Comparison of ENCODE assay signal across 8 mouse cellular contexts in the genomic region with DNA sequence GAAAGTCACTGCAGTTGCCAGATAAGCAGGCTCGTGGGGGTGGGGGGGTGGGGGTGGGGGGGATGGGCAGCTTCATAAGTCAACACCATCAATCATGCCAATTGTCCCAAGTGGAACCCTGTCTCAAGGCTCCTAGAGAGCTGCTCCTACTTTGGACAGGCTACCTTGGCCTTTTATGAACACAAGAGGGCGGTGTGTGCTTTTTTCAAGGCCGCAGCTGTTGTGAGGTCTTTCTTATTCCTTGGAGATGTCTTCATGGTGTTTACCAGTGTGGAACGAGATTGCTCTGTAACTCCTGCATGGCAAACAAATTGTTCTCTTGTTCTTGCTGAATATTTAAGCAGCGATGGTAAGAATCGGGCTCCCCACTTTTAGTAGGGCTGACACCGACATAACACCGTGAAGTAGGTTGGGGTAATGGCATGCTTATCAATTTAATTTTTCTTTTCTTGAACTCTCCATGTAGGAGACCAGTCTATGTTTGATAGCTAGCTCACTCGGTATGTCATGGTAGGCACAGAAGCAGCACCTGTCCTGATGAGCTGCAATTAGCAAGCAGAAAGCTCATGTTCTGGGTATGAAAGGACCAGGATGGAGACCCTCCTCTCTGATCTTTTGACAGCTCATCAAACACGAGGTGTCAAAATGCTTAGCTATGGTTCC.
A peak's percentile ranks its signal among the peaks of the same experiment; 100 is the strongest.
DNase-seq lines count a peak whose midpoint lies in the region; ATAC-seq and TF ChIP-seq lines count a peak whose summit lies in the region.
"Had no signal": no experiment of that assay in that cellular context is flagged by ENCODE, and none has a peak within 500 bp of the region (broad histone marks: within the 10 kb centered on the region; RNA-seq: fewer than 3 reads in every experiment).

No protein-coding gene starts in this region.

- no peaks in the 10 kb centered on the region for H3K4me1 ChIP-seq in ES-E14 (ENCODE audit: control insufficient read depth in 2 of 2, insufficient read depth in 2 of 2, low read length in 2 of 2, poor library complexity in 1 of 2)
- H3K4me1 ChIP-seq in forebrain, embryonic 13.5 days, result peaks cover 6% of the 10 kb centered on the region; the same call in 1 of the 2 replicates
- H3K4me1 ChIP-seq in hindbrain, postnatal 0 days (ENCODE audit: insufficient read depth, low read length), result no peaks in the 10 kb centered on the region
- no peaks in the 10 kb centered on the region for H3K4me1 ChIP-seq in neural tube, embryonic 11.5 days (ENCODE audit: control insufficient read depth, insufficient read depth, low read length)

- no peaks in the 10 kb centered on the region for H3K9me3 ChIP-seq in ES-E14 (ENCODE audit: control insufficient read depth, insufficient read depth, low read depth, low read length)
- no peaks in the 10 kb centered on the region for H3K9me3 ChIP-seq in forebrain, embryonic 13.5 days (replicated peaks)
- H3K9me3 ChIP-seq in hindbrain, postnatal 0 days (ENCODE audit: low read length), result no peaks in the 10 kb centered on the region
- H3K9me3 ChIP-seq in neural tube, embryonic 11.5 days (ENCODE audit: control insufficient read depth, low read length), result no peaks in the 10 kb centered on the region

- H3K27ac ChIP-seq in ES-E14 (ENCODE audit: insufficient read depth, low read depth, low read length, poor library complexity, severe bottlenecking), result no peak overlapping the region
- H3K27ac ChIP-seq in forebrain, embryonic 13.5 days, result no peak overlapping the region
- H3K27ac ChIP-seq in hindbrain, postnatal 0 days, result no peak overlapping the region
- no peak overlapping the region for H3K27ac ChIP-seq in neural tube, embryonic 11.5 days (ENCODE audit: low read depth, low read length)
- H3K27ac ChIP-seq: macrophage had no signal

- intact Hi-C loops in left cerebral cortex, postnatal 4 days (cut with DNase I), result no loop called here

- ATAC-seq in forebrain, embryonic 13.5 days, result peak; percentile 87
- ATAC-seq in hindbrain, postnatal 0 days, result peak; percentile 78
- peak; percentile 41; the same call in 1 of the 2 replicates for ATAC-seq in neural tube, embryonic 11.5 days (ENCODE audit: insufficient read depth, low FRiP score, low TSS enrichment)

- H3K4me3 ChIP-seq in ES-E14 (ENCODE audit: insufficient read depth in 1 of 2, low read depth in 1 of 2, low read length in 2 of 2, poor library complexity in 1 of 2, severe bottlenecking in 1 of 2), result no peak overlapping the region
- no peak overlapping the region for H3K4me3 ChIP-seq in forebrain, embryonic 13.5 days
- H3K4me3 ChIP-seq in hindbrain, postnatal 0 days (ENCODE audit: low read length), result no peak overlapping the region
- no peak overlapping the region for H3K4me3 ChIP-seq in neural tube, embryonic 11.5 days (ENCODE audit: low read depth, low read length)

- H3K27me3 ChIP-seq in forebrain, embryonic 13.5 days, result no peaks in the 10 kb centered on the region
- no peaks in the 10 kb centered on the region for H3K27me3 ChIP-seq in hindbrain, postnatal 0 days (ENCODE audit: insufficient read depth, low read length)
- H3K27me3 ChIP-seq in neural tube, embryonic 11.5 days (ENCODE audit: control insufficient read depth, insufficient read depth, low read length), result no peaks in the 10 kb centered on the region

- TF ChIP-seq CTCF in hindbrain, postnatal 0 days (IDR thresholded peaks at IDR 0.05; ENCODE audit: low read depth), result peak; percentile 82

- DNase-seq in ES-E14 (ENCODE audit: low read depth, low spot score), result peak; percentile 27
- peak; percentile 19 for DNase-seq in adrenal gland, adult 2 months
- DNase-seq in hindbrain, postnatal 0 days (ENCODE audit: low spot score), result peak; percentile 88
- peak; percentile 60 for DNase-seq in left cerebral cortex, postnatal 4 days
- peak; percentile 60 for DNase-seq in neural tube, embryonic 11.5 days (ENCODE audit: low spot score)
- no peak for DNase-seq in thymus, postnatal 4 days

- no peak overlapping the region for H3K4me2 ChIP-seq in forebrain, embryonic 13.5 days
- 0 out of 2 replicates have a peak overlapping the region, but pooled peaks have one; percentile 21 for H3K4me2 ChIP-seq in hindbrain, postnatal 0 days (ENCODE audit: low read depth, low read length)
- no peak overlapping the region for H3K4me2 ChIP-seq in neural tube, embryonic 11.5 days (ENCODE audit: low read depth)

- WGBS in forebrain, embryonic 13.5 days, result 41% methylated on average over 10 of the region's 10 CpGs
- 22% methylated on average over 10 of the region's 10 CpGs for WGBS in hindbrain, postnatal 0 days
- WGBS in neural tube, embryonic 11.5 days, result 52% methylated on average over 10 of the region's 10 CpGs

- no peak overlapping the region for H3K9ac ChIP-seq in ES-E14 (ENCODE audit: insufficient read depth, low read depth, low read length, poor library complexity, severe bottlenecking)
- no peak overlapping the region for H3K9ac ChIP-seq in forebrain, embryonic 13.5 days
- H3K9ac ChIP-seq in hindbrain, postnatal 0 days (replicated peaks; ENCODE audit: low read length), result no peak overlapping the region
- H3K9ac ChIP-seq in neural tube, embryonic 11.5 days (ENCODE audit: low read length), result no peak overlapping the region

- H3K36me3 ChIP-seq in ES-E14 (ENCODE audit: control insufficient read depth, insufficient read depth, low read length, poor library complexity, severe bottlenecking), result no peaks in the 10 kb centered on the region
- no peaks in the 10 kb centered on the region for H3K36me3 ChIP-seq in forebrain, embryonic 13.5 days (ENCODE audit: poor library complexity, severe bottlenecking)
- H3K36me3 ChIP-seq in hindbrain, postnatal 0 days (ENCODE audit: insufficient read depth, low read length), result no peaks in the 10 kb centered on the region
- H3K36me3 ChIP-seq in neural tube, embryonic 11.5 days (ENCODE audit: control insufficient read depth, insufficient read depth, low read length), result no peaks in the 10 kb centered on the region

- in situ Hi-C loops in ES-E14 (cut with MboI; ENCODE audit: low sequenced_read_pairs in 2 of 2, unreplicated experiment in 2 of 2), result no loop called here

TF ChIP-seq in ES-E14, 5 proteins besides CTCF, POLR2A, EP300 and RAD21:
- TF ChIP-seq ZNF384 (IDR thresholded peaks at IDR 0.05; ENCODE audit: low read depth, low read length) (no peak), ZC3H11A (IDR thresholded peaks at IDR 0.05; ENCODE audit: borderline replicate concordance, low read depth, low read length) (no peak; the same call in 1 of the 2 replicates), MAFK (IDR thresholded peaks at IDR 0.05; ENCODE audit: insufficient read depth, low read depth, low read length) (no peak), HCFC1 (IDR thresholded peaks at IDR 0.05; ENCODE audit: borderline replicate concordance, insufficient read depth, low read length) (no peak), CHD2 (IDR thresholded peaks at IDR 0.05; ENCODE audit: low read depth, low read length) (no peak)
